Mouse (Mus musculus): ENCODE results near the gene Mrtfb. TPM values are rescaled to one million over a fixed set of nuclear protein-coding genes. Genes with fewer than 3 reads are reported as not detected.
A peak's percentile ranks its signal among the peaks of the same experiment; 100 is the strongest.
"Not testable (repeated sequence)": the region's sequence is repeated elsewhere in the genome, so short reads cannot be mapped to it uniquely, and the experiment has no call there.

Gene Mrtfb
- total RNA-seq, 2 experiments from 2014 or later, result 92.1 to 104 TPM

GRCm38 (mm10) chr16:13345822-13346221 is 89.5 kb downstream of the Mrtfb start:
- not testable (repeated sequence) for DNase-seq (ENCODE audit: low spot score in 2 of 2)

- no peak for DNase-seq (ENCODE audit: low spot score in 2 of 2)
Observed at GRCm38 (mm10) chr16:13350729-13351128, 94.4 kb downstream of the Mrtfb start.

GRCm38 (mm10) chr16:13351268-13351667 is 95.0 kb downstream of the Mrtfb start:
- DNase-seq (ENCODE audit: low spot score in 2 of 2), result no peak

DNA sequence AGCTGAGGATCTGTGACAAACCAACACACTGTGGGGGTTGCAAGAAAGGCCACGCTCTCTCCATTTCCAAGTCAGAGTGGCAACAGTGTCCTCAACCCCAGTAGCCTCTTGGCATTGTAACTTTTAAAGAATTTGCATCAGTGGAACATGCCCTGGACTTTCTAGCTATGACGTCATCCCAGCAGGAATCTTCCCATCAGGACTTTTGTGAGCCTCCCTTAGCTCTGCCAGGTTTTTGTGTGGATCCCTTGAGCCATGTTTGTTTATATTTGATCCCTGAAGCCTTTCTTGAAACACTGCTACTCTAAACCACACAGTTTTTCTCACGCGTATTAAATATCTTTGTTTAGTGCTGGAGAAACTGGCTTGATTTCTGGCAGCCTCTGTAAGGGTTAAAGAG is 97.6 kb downstream of the Mrtfb start:
- no peak for DNase-seq (ENCODE audit: low spot score in 2 of 2)

DNA sequence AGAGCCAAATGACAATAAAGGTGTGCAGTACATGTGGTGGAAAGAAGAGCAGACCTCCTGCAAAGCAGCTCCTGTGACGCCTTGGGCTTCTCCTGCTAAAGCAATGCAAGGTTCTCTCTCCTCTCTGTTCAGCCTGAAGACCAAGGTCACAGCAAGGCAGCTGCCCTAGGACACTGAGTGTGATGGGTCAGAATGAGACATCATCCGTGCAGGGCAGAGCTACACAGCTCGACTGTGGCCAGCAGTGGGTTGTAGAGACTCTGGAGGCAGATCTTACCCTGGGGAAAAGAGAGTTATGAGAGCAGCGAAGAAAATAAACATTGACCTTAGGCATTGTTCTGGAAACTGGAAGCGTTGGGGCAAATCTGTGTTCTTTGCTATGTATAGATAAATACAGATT is 98.2 kb downstream of the Mrtfb start:
- no peak for DNase-seq (ENCODE audit: low spot score in 2 of 2)

GRCm38 (mm10) chr16:13357806-13358679 is 101.8 kb downstream of the Mrtfb start:
- DNase-seq (ENCODE audit: low spot score in 2 of 2), result peak; percentile 72 to 80

DNA sequence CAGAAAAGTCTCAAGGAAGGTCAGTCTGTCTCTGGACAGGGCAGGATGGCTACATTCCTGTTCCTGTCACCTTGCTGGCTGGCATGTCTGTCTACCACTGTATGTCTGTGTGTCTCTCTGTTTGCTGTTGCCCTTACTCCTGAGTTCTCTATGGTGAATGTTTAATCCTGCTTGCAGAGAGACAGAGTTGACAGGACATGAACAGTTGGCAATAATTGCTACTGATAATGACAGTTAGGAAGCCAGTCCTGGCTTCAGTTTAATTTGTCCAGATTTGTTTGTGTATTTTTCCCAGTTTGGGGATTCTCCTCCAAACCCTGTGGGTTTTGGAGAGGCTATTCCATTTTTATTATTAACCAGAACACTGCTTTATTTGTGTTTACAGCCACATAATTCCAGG is 102.5 kb downstream of the Mrtfb start:
- no peak for DNase-seq (ENCODE audit: low spot score in 2 of 2)

GRCm38 (mm10) chr16:13359405-13359858 is 103.2 kb downstream of the Mrtfb start:
- DNase-seq (ENCODE audit: low spot score in 2 of 2), result peak; percentile 28 to 36

DNA sequence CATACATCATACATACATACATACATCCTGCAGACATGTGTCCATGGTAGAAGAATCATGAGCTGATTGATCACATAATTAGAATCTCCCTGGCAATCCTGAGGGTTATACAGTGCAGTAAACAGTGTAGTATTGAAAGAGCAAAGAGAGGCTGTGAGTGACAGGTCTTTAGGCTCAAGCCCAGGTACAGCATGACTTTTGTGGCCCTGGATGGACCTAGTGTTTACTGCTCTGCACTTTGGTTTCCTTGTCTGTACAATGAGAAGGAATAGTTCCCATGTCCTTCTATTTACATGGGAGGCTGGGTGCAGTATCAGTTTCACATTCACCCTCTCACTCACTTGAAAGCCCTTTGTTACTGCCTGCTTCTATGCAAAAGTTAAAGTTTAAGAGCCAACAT is 103.9 kb downstream of the Mrtfb start:
- no peak for DNase-seq (ENCODE audit: low spot score in 2 of 2)

DNA sequence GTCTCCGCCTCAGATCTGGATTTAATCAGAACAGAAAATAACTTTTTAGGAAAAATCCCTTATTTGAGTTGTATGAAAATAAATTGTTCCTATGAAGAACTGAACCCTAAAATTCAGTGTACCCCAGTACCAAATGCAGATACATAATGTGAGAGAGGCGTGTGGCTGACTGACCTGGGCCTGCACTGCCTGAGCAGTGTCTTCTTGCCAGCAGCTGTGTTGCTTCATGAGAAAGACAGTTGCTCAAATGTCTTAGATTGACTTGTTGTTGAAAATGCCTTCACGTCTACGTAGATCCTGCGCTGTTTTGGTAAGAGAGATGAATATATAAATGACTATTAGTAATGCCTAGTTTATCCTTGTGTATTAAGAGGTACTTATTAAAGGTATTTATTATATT is 104.6 kb downstream of the Mrtfb start:
- DNase-seq (ENCODE audit: low spot score in 2 of 2), result no peak

- no peak for DNase-seq (ENCODE audit: low spot score in 2 of 2)
Observed at GRCm38 (mm10) chr16:13363141-13363540, 106.9 kb downstream of the Mrtfb start.

DNA sequence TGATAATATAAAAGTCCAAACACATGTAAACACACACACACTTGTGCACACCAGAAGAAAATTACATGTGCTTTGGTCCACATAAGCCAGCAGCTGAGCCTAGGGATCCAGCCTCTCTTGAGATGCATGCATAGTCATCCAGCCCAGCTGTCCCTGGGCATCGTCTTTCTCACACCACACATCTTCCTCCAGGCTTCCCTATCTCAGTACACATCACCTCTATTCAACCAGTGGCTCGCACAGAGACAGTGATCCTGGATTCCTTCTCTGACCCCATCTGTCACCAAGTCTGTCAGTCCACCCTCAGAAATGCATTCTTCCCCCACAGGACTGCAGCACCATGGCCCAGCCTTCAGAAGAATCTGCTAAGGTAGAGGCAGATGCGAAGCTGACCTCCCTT is 107.9 kb downstream of the Mrtfb start:
- DNase-seq (ENCODE audit: low spot score in 2 of 2), result no peak

- DNase-seq (ENCODE audit: low spot score in 2 of 2), result no peak
Observed at GRCm38 (mm10) chr16:13366256-13366655, 110.0 kb downstream of the Mrtfb start.

DNA sequence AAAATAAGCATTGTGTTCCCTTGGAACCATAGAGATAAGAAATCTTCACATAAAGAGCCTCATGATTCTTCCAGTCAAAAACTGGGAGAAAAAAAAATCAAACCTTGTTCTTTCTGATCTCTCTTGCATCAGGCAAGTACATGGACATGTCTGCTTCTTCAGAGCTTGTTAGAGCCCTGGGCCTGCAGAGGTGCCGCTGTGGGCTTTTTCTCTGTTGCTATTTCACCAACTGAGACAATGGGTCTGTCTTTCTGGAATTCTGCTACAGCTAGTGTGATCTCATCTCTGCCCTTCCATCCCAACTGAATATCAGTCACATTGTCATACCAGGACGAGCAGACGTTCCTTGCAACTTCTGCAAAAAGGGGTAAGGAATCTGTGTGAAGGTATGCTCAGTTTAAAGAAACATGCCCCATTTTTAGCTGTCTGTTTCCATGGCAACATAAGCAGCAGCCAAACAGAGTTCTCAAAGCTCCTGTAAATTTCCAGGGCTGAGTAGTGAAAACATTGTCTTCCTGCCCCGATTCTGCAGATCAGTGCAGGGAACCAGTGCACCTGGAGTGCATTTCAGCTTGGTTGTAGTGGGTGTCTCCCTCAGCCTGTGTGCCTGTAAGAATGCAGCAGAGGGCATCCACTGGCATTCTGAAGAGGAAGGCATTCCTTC is 110.7 kb downstream of the Mrtfb start:
- DNase-seq (ENCODE audit: low spot score in 2 of 2), result no peak

- no peak for DNase-seq (ENCODE audit: low spot score in 2 of 2)
Observed at GRCm38 (mm10) chr16:13367466-13367856, 111.2 kb downstream of the Mrtfb start.

GRCm38 (mm10) chr16:13368645-13369044 is 112.4 kb downstream of the Mrtfb start:
- no peak for DNase-seq (ENCODE audit: low spot score in 2 of 2)

- peak; percentile 76 to 78 for DNase-seq (ENCODE audit: low spot score in 2 of 2)
Observed at GRCm38 (mm10) chr16:13371740-13372287, 115.5 kb downstream of the Mrtfb start.

GRCm38 (mm10) chr16:13372899-13373533 is 116.7 kb downstream of the Mrtfb start:
- DNase-seq (ENCODE audit: low spot score in 2 of 2), result no peak

DNA sequence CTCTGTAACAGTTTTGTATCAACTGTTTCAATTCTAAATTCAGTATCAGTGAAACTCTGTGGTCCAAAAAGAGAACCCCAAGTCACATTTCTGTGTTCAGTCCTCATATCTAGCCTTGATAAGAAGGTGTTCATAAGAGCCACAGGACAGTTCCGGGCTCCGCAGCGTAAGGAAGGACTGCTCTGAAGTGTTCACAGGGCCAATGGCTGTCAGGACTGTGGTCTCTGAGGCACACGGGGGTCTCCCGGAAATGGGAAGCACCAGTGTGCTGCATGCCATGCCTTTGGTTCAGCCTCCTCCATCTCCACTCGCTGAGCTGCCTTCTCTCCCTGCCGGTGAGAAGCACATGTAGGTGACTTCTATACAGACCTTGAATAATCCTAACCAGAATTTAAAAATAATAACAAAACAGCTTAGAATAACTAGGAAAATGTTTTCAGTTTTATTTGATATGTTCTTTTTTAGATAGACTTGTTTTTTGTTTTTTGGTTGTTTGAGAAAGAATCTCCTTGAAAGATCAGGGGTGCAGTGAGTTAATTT is 120.7 kb downstream of the Mrtfb start:
- no peak for DNase-seq (ENCODE audit: low spot score in 2 of 2)

GRCm38 (mm10) chr16:13378157-13378556 is 121.9 kb downstream of the Mrtfb start:
- DNase-seq (ENCODE audit: low spot score in 2 of 2), result no peak

GRCm38 (mm10) chr16:13379865-13380264 is 123.6 kb downstream of the Mrtfb start:
- no peak for DNase-seq (ENCODE audit: low spot score in 2 of 2)

All from layer of hippocampus, postnatal 10 days (tissue).